ENCODE assay signal across 17 mouse cellular contexts in genomic region chr7:40257733-40258376, GRCm38 (mm10).
A peak's percentile ranks its signal among the peaks of the same experiment; 100 is the strongest.
DNase-seq lines count a peak whose midpoint lies in the region; ATAC-seq and TF ChIP-seq lines count a peak whose summit lies in the region.
"Had no signal": no experiment of that assay in that cellular context is flagged by ENCODE, and none has a peak within 500 bp of the region (broad histone marks: within the 10 kb centered on the region; RNA-seq: fewer than 3 reads in every experiment).

No protein-coding gene starts in this region.

- no peak overlapping the region for H3K4me2 ChIP-seq in heart, embryonic 15.5 days
- no peak overlapping the region for H3K4me2 ChIP-seq in hindbrain, embryonic 16.5 days (ENCODE audit: low read length)
- H3K4me2 ChIP-seq in hindbrain, embryonic 13.5 days, result no peak overlapping the region
- H3K4me2 ChIP-seq: forebrain, embryonic 13.5 days; heart, embryonic 13.5 days; hindbrain, embryonic 12.5 days had no signal

- POLR2A ChIA-PET in Patski (lab: Charles Lee), result no interaction called here

- ATAC-seq in heart, embryonic 15.5 days (replicated peaks; ENCODE audit: insufficient number of reproducible peaks, insufficient read depth, low FRiP score, low read depth), result no peak
- 0 out of 2 replicates have a peak, but pooled peaks have one; percentile 14 for ATAC-seq in hindbrain, embryonic 16.5 days
- no peak for ATAC-seq in hindbrain, embryonic 13.5 days (ENCODE audit: low FRiP score)
- ATAC-seq in Patski, result peak; percentile 79
- ATAC-seq: CD4-positive, CD25-positive, alpha-beta regulatory T cell, adult 4 months; forebrain, embryonic 13.5 days; forebrain, embryonic 16.5 days; hindbrain, postnatal 0 days; inflammation-experienced regulatory T-cells, adult 6 months; intestine, embryonic 16.5 days had no signal

- WGBS in heart, embryonic 15.5 days, result 65% methylated on average over 1 of the region's 1 CpGs
- WGBS in heart, embryonic 10.5 days, result 59% methylated on average over 1 of the region's 1 CpGs
- 67% methylated on average over 1 of the region's 1 CpGs for WGBS in hindbrain, embryonic 16.5 days
- 63% methylated on average over 1 of the region's 1 CpGs for WGBS in hindbrain, embryonic 13.5 days

- H3K36me3 ChIP-seq in heart, embryonic 15.5 days, result no peaks in the 10 kb centered on the region
- no peaks in the 10 kb centered on the region for H3K36me3 ChIP-seq in heart, embryonic 10.5 days
- no peaks in the 10 kb centered on the region for H3K36me3 ChIP-seq in hindbrain, embryonic 16.5 days (ENCODE audit: control insufficient read depth, insufficient read depth, low read length)
- no peaks in the 10 kb centered on the region for H3K36me3 ChIP-seq in hindbrain, embryonic 13.5 days
- H3K36me3 ChIP-seq: forebrain, embryonic 10.5 days; heart, embryonic 13.5 days; hindbrain, embryonic 12.5 days had no signal

- no peaks in the 10 kb centered on the region for H3K9me3 ChIP-seq in heart, embryonic 15.5 days (replicated peaks)
- no peaks in the 10 kb centered on the region for H3K9me3 ChIP-seq in heart, embryonic 10.5 days
- no peaks in the 10 kb centered on the region for H3K9me3 ChIP-seq in hindbrain, embryonic 16.5 days (ENCODE audit: control insufficient read depth, low read length)
- H3K9me3 ChIP-seq in hindbrain, embryonic 13.5 days, result no peaks in the 10 kb centered on the region
- H3K9me3 ChIP-seq: forebrain, embryonic 10.5 days; forebrain, embryonic 13.5 days; heart, embryonic 13.5 days; hindbrain, embryonic 12.5 days had no signal

- H3K9ac ChIP-seq in heart, embryonic 15.5 days, result no peak overlapping the region
- no peak overlapping the region for H3K9ac ChIP-seq in hindbrain, embryonic 16.5 days (ENCODE audit: low read depth, low read length)
- no peak overlapping the region for H3K9ac ChIP-seq in hindbrain, embryonic 13.5 days
- H3K9ac ChIP-seq: forebrain, embryonic 13.5 days; heart, embryonic 13.5 days; hindbrain, embryonic 12.5 days had no signal

- CTCF ChIA-PET in Patski (lab: Charles Lee), result interaction anchor here (1.4 kb wide), 1 partner anchor 10 kb away, joined by 8 read pairs; no protein-coding TSS in a partner anchor

- no peak for TF ChIP-seq CTCF in Patski (IDR thresholded peaks at IDR 0.05)

- H3K27ac ChIP-seq in heart, embryonic 15.5 days, result 0 out of 2 replicates have a peak overlapping the region, but pooled peaks have one; percentile 9
- no peak overlapping the region for H3K27ac ChIP-seq in heart, embryonic 10.5 days
- no peak overlapping the region for H3K27ac ChIP-seq in hindbrain, embryonic 16.5 days (ENCODE audit: low read depth, low read length)
- H3K27ac ChIP-seq in hindbrain, embryonic 13.5 days, result no peak overlapping the region
- H3K27ac ChIP-seq: forebrain, embryonic 10.5 days; forebrain, embryonic 13.5 days; heart, embryonic 13.5 days; hindbrain, embryonic 12.5 days; hindbrain, postnatal 0 days had no signal

- DNase-seq in heart, embryonic 10.5 days (ENCODE audit: low spot score), result no peak
- DNase-seq in Muller cell, postnatal 12 days (ENCODE audit: inconsistent ontology term), result peak; percentile 65
- DNase-seq in Patski (ENCODE audit: low read depth, low spot score), result peak; percentile 65
- no peak for DNase-seq in thymus, adult 18-20 months
- DNase-seq: cerebellum, adult 9-10 months had no signal

- in situ Hi-C loops in Patski (cut with MboI; ENCODE audit: low pct_unique_long_range_greater_than_20kb), result loop anchor here (10.0 to 25.0 kb wide), 3 partner anchors 96 to 1379 kb away; partner anchors contain the start of gene Zfp788

- peaks cover 4% of the 10 kb centered on the region; the same call in 1 of the 2 replicates for H3K4me1 ChIP-seq in heart, embryonic 15.5 days (replicated peaks)
- H3K4me1 ChIP-seq in heart, embryonic 10.5 days, result no peaks in the 10 kb centered on the region
- H3K4me1 ChIP-seq in hindbrain, embryonic 16.5 days (ENCODE audit: control insufficient read depth, insufficient read depth, low read depth, low read length), result no peaks in the 10 kb centered on the region
- H3K4me1 ChIP-seq in hindbrain, embryonic 13.5 days (replicated peaks), result peaks cover 6% of the 10 kb centered on the region
- H3K4me1 ChIP-seq: forebrain, embryonic 10.5 days; forebrain, embryonic 13.5 days; heart, embryonic 13.5 days; hindbrain, embryonic 12.5 days had no signal

- H3K27me3 ChIP-seq in heart, embryonic 15.5 days, result no peaks in the 10 kb centered on the region
- H3K27me3 ChIP-seq in heart, embryonic 10.5 days (ENCODE audit: insufficient read depth, poor library complexity, severe bottlenecking), result no peaks in the 10 kb centered on the region
- H3K27me3 ChIP-seq in hindbrain, embryonic 16.5 days (replicated peaks; ENCODE audit: control insufficient read depth, insufficient read depth, low read length), result no peaks in the 10 kb centered on the region; the same call in 1 of the 2 replicates
- H3K27me3 ChIP-seq in hindbrain, embryonic 13.5 days, result no peaks in the 10 kb centered on the region
- H3K27me3 ChIP-seq in Patski, result no peaks in the 10 kb centered on the region
- H3K27me3 ChIP-seq: forebrain, embryonic 13.5 days; heart, embryonic 13.5 days; hindbrain, embryonic 12.5 days had no signal

- H3K4me3 ChIP-seq in heart, embryonic 15.5 days, result no peak overlapping the region
- no peak overlapping the region for H3K4me3 ChIP-seq in heart, embryonic 10.5 days
- H3K4me3 ChIP-seq in hindbrain, embryonic 16.5 days (ENCODE audit: low read length), result no peak overlapping the region
- no peak overlapping the region for H3K4me3 ChIP-seq in hindbrain, embryonic 13.5 days
- H3K4me3 ChIP-seq: forebrain, embryonic 10.5 days; forebrain, embryonic 13.5 days; heart, embryonic 13.5 days; hindbrain, embryonic 12.5 days had no signal

Comparison
In these comparisons a context has a peak if more than half of its experiments do, and no peak if none do; other contexts are left out.
1. ATAC-seq: peak in hindbrain, embryonic 16.5 days (single experiment) and Patski (single experiment); none in heart, embryonic 15.5 days (single experiment) and hindbrain, embryonic 13.5 days (single experiment).
2. DNase-seq: peak in Muller cell, postnatal 12 days (single experiment) and Patski (single experiment); none in heart, embryonic 10.5 days (single experiment) and thymus, adult 18-20 months (0 of 2).